Mouse (Mus musculus): Measurements from ENCODE around the gene Olfr645. TPM values are rescaled to one million over a fixed set of nuclear protein-coding genes. Genes with fewer than 3 reads are reported as not detected.

Gene Olfr645
- total RNA-seq (2023): not detected in 4 replicates

GRCm38 (mm10) chr7:104085365-104085764 lies at the start of gene Olfr645:
Olfr645 (minus strand) TSS chr7:104085465.

GRCm38 (mm10) chr7:104129726-104130125 lies 44.5 kb upstream of the Olfr645 start, which contains the start of gene Ubqln5:
Ubqln5 (minus strand) TSS chr7:104129826.

GRCm38 (mm10) chr7:104104757-104104972 lies 19.4 kb upstream of the Olfr645 start, which contains the start of gene Olfr646:
Olfr646 (plus strand) TSS chr7:104104873.

GRCm38 (mm10) chr7:104071769-104072168 lies 13.5 kb downstream of the Olfr645 start, which contains the start of gene Olfr644:
Olfr644 (minus strand) TSS chr7:104071869.

GRCm38 (mm10) chr7:104061345-104061744 lies 23.9 kb downstream of the Olfr645 start, which contains the start of gene 4930516K23Rik:
4930516K23Rik (minus strand) TSS chr7:104061445.

GRCm38 (mm10) chr7:104052566-104052965 lies 32.7 kb downstream of the Olfr645 start, which contains the start of gene Olfr642:
Olfr642 (minus strand) TSS chr7:104052666.

GRCm38 (mm10) chr7:104035145-104035544 lies 50.1 kb downstream of the Olfr645 start, which contains the start of gene Olfr641:
Olfr641 (plus strand) TSS chr7:104035445.

Other genes with a start within 250 kb of the Olfr645 start
- not detected in 4 replicates for gene Hbb-bh2, start 244.9 kb downstream of the Olfr645 start, total RNA-seq (2023)
- not detected in 4 replicates for gene Hbb-bh1, start 242.3 kb downstream of the Olfr645 start, total RNA-seq (2023)
- gene Hbb-y, start 232.2 kb downstream of the Olfr645 start, total RNA-seq (2023): not detected in 4 replicates
- not detected in 4 replicates for gene Olfr66, start 199.2 kb downstream of the Olfr645 start, total RNA-seq (2023)
- not detected in 4 replicates for gene Olfr64, start 191.0 kb downstream of the Olfr645 start, total RNA-seq (2023)
- gene Olfr65, start 182.0 kb downstream of the Olfr645 start, total RNA-seq (2023): not detected in 4 replicates
- not detected in 4 replicates for gene Olfr631, start 156.6 kb downstream of the Olfr645 start, total RNA-seq (2023)
- gene Olfr632, start 151.1 kb downstream of the Olfr645 start, total RNA-seq (2023): not detected in 4 replicates
- gene Olfr633, start 141.0 kb downstream of the Olfr645 start, total RNA-seq (2023): not detected in 4 replicates
- not detected in 4 replicates for gene Olfr635, start 114.3 kb downstream of the Olfr645 start, total RNA-seq (2023)
- gene Olfr638, start 86.7 kb downstream of the Olfr645 start, total RNA-seq (2023): not detected in 4 replicates
- gene Olfr639, start 68.2 kb downstream of the Olfr645 start, total RNA-seq (2023): 0.28 TPM in 1 of 4 replicates, not detected in the others
- gene Olfr640, start 59.9 kb downstream of the Olfr645 start, total RNA-seq (2023): not detected in 4 replicates
- gene Olfr641, start 50.0 kb downstream of the Olfr645 start, total RNA-seq (2023): not detected in 4 replicates
- gene Olfr642, start 32.8 kb downstream of the Olfr645 start, total RNA-seq (2023): not detected in 4 replicates
- gene 4930516K23Rik, start 24.0 kb downstream of the Olfr645 start, total RNA-seq (2023): not detected in 4 replicates
- gene Olfr644, start 13.6 kb downstream of the Olfr645 start, total RNA-seq (2023): not detected in 4 replicates
- 0.30 to 0.49 TPM (median 0.42 TPM) in 4 replicates for gene Olfr646, start 19.4 kb upstream of the Olfr645 start, total RNA-seq (2023)
- gene Ubqln5, start 44.4 kb upstream of the Olfr645 start, total RNA-seq (2023): not detected in 4 replicates
- gene Olfr643, start 51.9 kb upstream of the Olfr645 start, total RNA-seq (2023): not detected in 4 replicates
- not detected in 4 replicates for gene Ubqln3, start 57.8 kb upstream of the Olfr645 start, total RNA-seq (2023)
- gene Ubqlnl, start 65.1 kb upstream of the Olfr645 start, total RNA-seq (2023): not detected in 4 replicates
- gene Olfm5, start 79.4 kb upstream of the Olfr645 start, total RNA-seq (2023): not detected in 4 replicates
- gene Olfr648, start 97.9 kb upstream of the Olfr645 start, total RNA-seq (2023): not detected in 4 replicates
- not detected in 4 replicates for gene Olfr649, start 110.5 kb upstream of the Olfr645 start, total RNA-seq (2023)
- 0.45 to 0.60 TPM (median 0.47 TPM) in 4 replicates for gene Trim6, start 133.3 kb upstream of the Olfr645 start, total RNA-seq (2023)
- gene Trim34a, start 159.0 kb upstream of the Olfr645 start, total RNA-seq (2023): 53.5 to 60.3 TPM (median 54.2 TPM) in 4 replicates
- gene Trim5, start 202.6 kb upstream of the Olfr645 start, total RNA-seq (2023): 23.2 to 27.2 TPM (median 25.2 TPM) in 4 replicates
- gene Trim12a, start 230.0 kb upstream of the Olfr645 start, total RNA-seq (2023): 101 to 114 TPM (median 113 TPM) in 4 replicates
- gene Trim34b, start 244.0 kb upstream of the Olfr645 start, total RNA-seq (2023): 1.9 to 4.0 TPM (median 3.1 TPM) in 4 replicates